Mouse (Mus musculus) retina, embryonic 14.5 days (tissue): ENCODE data around the gene Hhat.
A peak's percentile ranks its signal among the peaks of the same experiment; 100 is the strongest.

Experiments
- DNase-seq: peaks from one replicate; pipeline ENCODE4 v3.0.0-alpha.2; 2015; ENCODE audit warnings: low spot score

Gene Hhat

DNA sequence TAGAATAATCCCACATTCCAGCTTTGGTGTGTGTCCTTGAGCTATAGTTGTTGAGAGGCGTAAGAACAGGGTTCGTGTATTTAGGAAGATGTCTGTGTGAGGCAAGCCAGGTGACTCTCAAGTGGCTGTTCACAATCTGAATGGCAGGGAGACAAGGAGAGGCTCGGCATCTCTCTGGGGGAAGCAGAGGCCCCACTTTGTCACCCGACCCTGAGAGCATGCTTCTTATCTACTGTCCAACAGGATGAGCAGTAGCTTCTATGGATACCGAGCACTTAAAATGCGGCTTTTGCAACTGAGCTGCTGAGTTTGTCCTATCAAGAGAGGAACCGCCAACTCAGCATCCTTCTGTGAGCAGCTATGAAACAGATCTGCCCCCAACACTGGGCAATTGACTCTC is 120.4 kb downstream of the Hhat start:
- DNase-seq: no peak

DNA sequence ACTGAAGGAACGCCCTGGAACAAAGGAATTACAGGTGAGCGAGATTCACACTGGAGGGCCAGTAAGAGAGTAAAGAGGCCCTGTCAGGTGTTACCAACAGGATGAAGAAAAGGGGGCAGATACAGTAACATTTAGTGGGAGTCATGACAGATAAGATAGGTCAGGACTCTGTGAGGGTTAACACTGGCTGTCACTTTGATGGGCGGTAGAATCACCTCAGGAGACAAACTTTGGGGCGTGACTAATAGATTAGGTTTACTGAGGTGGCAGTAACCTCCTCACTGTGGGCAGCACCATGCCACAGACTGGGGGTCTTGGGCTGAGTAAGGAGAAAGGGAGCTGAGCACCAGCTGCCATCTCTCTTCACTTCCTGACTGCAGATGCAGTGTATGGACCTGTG is 121.0 kb downstream of the Hhat start:
- DNase-seq: no peak

DNA sequence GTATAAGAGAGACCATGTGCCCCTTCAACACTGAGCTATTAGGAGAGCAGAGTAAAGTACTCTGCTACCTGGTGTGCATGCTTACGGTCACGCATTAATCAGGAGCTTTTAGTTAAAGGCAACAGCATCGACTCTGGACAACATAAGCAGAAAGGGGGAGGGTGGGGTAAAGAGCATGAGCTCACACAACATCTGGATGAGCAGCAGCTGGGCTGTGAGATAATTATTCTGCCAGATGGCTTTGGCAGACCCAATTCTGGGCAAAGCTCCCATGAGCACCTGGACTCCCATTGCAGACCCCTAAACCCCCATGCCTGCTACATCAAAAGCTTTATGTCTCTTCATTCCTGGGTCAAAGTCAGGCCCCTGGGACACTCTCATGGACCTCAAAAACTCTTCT is 121.8 kb downstream of the Hhat start:
- DNase-seq: no peak

DNA sequence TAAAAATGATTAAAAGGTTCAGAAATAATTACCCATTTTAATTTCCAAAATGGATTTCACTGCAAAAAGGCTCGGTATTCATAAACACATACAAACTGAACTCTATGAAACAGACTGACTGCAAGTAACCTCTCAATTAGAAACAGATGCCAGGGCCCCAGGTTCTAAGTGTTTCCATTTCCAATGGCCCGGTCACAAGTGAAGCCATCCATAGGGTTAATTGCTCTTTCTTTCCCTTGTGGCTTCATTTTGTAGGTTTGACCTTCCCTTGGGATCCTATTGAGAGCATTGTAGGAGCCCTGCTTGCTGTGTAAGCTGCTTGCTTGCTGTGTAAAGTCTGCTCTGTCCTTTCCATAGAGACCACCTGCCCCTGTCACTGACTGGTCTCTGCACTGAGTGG is 123.7 kb downstream of the Hhat start:
- DNase-seq: no peak

DNA sequence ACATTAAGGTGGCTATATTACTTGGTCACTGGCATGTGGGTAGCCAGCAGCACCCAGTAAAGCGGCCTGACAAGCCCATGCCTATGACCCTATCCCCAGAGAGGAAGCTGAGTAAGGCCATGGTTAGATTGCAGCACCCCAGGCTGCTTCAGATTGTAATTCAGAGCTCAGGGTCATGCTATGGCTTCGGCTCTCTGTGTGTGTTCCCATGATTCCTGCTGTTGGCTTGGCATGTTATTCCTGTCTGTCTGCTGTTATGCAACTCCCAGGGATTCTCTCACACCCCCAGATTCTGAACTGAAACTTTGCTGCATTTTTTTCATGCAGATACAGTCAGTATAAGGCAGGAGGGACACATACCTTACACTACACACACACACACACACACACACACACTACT is 128.9 kb downstream of the Hhat start:
- no peak for DNase-seq

DNA sequence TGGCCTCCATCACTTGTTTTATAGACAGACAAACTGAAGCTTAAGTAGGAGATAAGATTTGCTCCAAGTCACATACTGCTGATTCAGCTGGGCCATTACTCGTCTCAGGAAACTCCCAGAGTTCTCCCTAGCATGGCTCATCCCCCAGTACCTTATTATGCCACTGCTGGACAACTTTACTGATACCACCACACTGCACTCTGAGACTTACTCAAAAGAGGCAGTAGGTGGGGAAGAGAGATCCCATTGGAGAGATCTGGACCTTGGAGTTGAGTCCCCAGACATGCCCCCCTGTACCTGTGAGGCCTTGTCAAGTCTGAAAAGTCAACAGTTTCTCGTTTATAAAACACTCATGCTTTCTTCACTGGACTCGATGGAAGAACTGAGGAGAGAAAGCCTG is 131.8 kb downstream of the Hhat start:
- DNase-seq: no peak

DNA sequence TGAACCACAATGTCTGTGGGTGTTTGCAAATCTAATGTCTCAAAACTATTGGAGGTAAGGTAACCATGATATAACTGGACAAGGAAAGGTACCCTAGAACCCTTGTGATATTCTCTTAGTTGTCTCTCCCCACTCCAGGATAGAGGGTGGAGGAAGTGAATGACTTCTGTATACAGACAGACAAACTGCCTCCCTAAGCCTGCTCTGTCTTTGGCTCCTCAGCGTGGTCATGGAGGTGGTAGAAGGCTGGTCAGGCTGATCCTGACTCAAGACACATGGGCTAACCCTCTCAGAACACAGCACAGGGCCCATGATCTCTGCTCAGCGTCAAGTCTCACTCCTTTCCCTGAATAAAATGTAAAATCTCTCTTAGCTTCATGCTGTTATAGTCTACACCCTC is 149.2 kb downstream of the Hhat start:
- no peak for DNase-seq

DNA sequence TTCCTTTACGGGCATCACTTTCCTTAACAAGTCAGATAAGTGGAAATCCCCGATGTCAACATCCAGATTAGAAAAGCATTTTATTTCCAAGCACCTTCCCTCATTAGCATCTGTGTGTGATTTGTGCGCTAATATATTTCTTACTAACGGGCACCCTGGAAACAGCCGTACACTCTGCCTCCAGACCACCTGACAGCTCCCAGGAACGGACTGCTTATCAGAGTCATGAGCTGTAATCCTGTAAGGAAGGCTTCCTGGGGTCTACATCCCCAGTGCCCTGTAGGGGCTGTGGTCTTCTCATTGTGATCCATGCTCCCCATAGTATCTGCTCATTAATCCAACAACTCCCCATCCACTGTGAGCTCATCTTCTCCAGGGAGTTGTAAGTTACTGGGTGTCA is 157.8 kb downstream of the Hhat start:
- no peak for DNase-seq

DNA sequence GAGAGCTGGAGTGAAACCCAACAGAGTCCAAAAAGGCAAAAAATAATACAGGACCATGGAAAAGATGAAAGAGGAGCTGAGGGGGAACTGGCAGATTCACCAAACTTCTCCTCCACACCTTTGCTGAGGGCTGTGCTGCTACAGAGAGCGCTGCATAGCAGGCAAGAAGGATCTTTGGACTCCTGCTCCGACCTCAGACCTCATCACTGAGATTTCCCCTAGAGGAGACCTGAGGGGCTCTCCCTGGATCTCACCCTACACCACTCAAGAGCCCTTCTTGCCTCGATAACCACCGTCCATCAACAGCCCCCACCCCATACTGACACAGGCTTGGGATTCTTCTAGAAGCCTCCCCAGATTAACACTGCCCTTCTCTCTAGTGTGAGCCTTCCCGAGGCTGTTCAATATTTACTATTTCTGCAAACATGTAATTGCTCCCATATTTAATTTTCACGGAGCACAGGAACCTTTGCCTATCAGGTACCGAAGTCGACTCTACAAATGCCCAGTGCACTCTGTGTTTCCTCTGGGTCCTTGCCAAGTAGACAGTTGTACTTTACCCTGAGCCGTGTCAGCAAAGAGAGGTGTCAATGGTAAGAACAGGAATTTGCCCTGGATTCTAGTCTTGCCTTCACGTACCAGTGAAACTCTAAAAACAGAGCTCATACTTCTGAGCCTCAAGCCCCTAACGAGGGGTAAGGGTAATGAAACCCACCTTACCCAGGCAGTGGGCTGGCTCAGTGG is 158.9 kb downstream of the Hhat start:
- DNase-seq: no peak

DNA sequence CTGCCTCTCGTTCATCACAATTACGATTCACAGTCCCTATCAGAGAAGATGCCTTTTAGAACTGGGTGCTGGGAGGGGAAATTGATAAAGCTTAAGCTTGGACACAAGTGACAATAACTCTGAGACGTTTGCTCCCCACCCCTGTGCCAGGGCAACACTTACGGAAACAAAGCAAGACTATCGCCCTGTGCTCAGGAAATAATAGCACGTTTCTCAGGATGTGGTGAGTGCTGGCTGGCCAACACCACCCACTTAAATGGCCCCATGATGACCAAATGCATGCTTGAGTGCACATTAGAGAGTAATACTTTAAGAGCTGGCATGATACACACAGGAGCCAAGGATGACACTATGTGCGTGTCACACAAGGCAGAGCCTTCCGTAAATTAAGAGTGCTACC is 164.1 kb downstream of the Hhat start:
- no peak for DNase-seq

DNA sequence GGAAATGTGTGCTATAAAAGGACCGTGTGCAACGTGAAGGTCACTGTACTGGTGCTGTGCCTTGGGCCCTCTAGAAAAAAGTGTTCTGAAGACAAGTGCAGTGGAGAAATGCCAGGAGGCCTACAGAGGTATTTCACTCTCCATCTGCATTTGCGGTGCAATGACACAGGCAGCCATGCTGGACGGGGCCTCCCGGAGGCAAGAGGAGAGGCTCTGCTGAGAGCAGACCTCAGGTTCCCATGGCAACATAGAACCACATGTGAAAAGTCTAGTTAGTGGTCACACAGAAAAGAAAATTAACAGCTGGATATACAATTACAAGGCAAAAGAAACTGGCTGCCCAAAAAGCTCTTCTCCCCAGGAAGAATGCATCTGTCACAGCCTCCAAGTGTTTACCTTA is 166.6 kb downstream of the Hhat start:
- no peak for DNase-seq

DNA sequence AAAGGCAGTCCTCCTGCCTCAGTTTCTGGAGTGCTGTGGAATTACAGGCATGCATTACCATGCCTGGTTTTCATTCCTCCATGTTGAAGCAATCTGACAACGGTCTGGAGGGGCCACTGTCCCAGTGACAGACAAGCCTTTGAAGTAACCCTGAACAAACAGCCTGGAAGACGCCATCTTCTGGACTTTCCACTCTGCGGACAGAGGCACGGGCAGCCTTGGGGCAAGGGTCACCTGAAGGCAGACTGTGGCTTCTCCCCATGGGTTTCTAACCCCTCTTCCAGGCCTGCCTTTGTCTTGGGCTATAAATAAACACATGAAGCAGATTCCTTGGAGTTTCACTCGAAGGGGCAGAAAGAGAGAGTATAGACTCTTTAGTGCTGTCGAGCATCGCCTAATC is 167.5 kb downstream of the Hhat start:
- no peak for DNase-seq

DNA sequence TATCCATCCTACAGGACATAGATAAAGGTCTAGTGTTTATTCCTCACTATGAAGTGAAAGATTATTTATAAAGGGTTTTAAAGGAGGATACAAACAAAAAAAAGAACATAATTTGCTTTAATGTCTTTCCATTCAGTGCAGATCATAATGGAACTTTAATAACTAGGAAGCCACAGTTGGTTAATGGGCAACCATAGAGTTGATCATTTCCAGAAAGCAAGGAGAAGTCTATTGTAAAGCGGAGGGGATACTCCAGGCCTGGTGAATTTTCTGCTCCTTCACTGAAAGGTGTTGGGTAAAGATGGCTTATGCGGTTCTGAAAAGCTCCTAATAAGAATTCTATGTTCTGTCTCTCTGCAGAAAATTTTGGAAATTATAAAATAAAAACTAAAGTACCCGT is 169.8 kb downstream of the Hhat start:
- DNase-seq: no peak

DNA sequence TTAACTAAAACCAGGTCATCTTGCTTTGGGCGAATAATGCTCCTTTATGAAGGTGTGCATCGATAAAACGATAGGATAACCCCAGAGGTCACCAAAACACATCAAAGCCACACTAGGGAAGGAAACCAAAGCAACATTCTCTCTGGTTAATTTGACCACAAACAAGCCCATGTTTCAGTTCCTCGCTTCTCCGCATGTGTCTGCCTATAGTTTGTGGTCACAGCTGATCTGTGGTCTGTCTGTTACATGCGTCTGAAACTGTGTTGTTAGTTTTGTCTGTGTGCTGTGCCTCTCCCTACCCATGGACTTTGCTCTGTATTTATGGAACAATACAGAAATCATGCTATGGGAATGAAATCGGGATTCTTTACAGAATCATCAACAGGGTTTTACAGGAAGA is 171.3 kb downstream of the Hhat start:
- no peak for DNase-seq

DNA sequence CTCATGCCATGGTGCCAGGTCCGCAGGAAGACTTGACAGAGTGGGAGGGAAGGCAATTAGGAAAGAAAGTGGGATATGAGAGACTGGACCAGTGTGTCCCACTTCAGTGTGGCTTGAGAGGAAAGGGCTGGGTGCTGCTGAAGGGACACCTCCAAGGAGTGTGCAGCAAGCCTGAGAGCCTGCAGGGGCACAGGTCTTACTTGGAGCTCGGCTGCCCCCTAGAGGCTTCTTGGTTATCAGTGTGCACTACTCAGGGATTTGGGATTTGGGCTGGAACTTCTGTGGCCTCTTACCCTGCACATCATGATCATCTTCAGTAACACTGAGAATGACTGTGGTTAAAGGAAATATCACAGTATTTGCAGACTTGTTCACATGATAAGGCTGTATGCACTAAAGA is 172.6 kb downstream of the Hhat start:
- DNase-seq: peak; percentile 90

DNA sequence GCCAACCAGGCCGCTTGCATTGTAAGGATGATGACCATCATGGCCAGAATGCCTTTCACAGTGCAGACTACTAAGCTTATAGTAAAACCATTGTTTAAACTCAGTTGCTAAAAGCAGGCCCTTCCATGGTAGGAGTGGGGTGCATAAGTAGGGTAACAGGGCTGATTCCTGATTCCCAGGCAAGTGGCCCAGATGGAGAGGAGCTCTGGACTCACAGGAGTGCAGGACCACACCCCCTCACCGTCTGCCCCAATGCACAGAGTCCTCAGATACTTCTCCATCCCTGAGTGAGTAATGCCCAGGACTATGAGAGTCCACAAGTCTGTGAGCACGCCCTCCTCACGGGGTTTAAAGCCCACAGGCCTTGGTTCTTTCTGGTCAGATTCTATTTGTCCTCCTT is 175.6 kb downstream of the Hhat start:
- DNase-seq: no peak

DNA sequence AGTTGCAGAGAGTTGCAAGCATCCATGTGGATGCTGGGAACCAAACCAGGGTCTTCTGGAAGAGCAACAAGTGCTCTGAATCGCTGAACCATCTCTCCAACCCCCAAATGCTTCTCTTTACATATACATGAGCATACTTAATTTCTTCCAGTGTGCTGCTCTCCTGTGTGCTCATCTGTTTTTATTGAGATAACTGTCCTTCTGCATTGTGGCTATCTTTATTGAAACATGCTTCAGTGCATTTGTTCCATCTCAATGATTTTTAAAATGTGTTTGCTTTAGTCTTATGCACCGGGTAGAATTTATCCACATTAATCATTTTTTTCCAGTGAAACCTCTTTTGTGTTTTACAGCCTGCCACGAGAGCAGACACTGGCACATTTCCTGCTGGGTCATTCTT is 177.5 kb downstream of the Hhat start:
- no peak for DNase-seq

DNA sequence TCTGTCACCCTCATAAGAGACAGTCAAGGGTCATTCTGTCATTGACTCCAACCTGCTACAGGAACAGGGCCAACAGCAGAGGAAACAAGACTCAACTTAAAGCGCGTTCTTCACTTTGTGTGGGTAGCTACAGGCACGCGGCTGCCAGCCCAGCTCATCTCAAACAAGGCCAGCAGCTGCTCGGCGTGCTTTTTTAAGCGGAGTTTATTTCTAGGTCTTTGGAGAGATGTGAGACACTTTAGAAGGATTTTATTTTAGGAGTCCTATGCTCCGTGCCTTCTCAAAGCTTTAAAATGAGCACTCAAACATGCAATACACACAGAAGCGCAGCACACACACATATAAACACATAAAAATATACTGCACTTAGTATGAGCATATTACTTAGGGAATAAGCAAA is 183.6 kb downstream of the Hhat start:
- no peak for DNase-seq

DNA sequence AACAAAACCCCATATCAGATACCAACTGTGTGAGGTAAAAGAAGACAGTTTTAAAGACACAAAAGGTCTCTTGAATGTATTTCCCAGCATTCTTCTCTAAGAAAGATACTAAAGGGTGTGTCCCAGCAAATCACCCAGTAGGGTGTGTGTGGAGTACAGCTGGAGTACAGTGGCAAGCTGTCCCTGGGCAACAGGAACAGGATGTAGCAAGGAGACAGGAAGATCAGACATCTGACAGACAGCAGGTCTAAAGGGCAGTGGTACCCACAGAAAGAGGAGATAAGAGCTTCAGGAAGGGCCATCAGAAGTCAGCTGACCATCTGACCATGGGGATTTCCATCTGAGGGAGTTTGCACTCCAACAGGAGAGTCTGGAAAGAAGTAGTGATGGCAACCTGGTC is 185.7 kb downstream of the Hhat start:
- DNase-seq: no peak

DNA sequence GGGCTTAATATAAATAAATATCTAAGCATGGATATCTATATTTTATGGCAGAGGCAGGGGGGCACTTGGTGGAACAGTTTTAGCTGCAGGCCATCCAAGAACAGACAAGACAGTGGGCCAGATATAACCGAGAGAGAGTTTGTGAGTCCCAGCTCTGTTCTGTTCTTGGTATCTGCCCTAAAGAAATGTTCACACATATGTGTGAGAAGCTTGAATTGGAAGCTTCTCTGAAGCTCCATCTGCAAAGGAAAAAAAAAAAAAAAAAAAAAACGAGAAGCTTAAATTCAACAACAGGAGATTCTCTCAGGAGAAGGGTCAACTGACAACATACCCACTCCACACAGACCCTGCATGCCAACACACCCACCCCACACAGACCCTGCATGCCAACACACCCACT is 188.1 kb downstream of the Hhat start:
- no peak for DNase-seq

DNA sequence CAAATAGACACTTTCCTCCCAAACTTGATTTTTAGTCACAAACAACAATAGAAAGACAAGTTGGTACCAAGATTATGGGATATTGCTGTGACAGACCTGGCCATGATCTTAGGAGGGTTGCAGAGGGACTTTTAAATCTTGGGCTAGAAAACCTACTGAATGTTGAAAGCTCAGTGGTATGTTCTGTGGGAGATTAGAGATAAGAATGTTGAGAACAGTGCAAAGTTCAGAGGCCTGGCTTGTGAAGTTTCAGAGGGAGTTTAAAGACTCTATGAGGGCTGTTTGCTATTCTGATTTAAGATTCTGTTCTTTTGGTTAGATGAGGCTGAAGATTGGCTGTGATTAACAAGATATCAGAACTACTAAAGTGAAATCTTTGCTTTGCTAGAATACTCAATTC is 206.3 kb downstream of the Hhat start:
- DNase-seq: no peak

DNA sequence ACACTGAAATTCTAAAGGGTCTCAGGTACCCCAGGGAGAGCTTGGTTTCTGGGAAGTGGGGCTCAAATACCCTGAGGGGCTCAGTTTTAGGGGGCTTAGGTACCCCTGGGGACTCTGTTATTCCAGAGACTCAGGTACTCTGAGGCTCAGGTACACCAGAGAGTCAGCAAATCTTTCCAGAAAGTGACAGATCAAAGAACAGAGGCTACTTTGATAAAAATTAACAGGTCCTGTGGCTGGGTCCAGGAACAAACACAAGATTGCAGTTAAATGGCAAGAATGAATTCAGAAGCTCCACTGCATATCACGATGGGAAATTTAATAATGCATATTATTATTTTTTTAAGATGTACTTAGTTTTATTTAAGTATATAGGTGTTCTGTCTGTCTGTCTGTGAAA is 211.7 kb downstream of the Hhat start:
- no peak for DNase-seq

DNA sequence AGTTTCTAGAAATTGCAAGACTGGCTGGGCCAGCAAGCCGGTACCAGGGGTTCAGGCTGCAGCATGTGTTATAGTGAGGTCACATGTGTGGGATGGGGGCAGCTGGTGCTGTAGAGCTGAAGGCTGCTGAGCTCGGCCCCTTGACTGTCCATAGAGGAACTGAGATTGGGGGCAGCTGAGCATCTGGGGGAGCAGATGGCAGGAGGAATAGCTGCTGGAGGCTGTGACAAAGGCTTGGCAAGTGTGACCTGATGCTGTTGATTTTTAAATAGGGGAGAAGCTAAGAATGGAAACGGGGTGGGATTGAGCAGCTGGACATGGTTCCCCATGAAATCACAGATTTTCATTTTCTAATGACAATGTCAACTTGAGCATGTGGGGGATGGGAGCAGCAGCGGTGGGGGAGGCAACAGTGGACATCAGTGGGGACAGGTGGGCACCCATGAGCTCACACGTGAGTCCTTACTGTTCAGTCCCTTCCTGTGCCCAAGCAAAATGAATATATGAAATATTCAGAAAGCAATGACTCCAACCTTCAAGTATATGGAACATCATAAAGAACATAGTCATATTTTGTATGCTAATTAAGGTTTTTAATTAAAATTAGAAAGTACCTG is 212.9 kb downstream of the Hhat start:
- DNase-seq: peak; percentile 48

DNA sequence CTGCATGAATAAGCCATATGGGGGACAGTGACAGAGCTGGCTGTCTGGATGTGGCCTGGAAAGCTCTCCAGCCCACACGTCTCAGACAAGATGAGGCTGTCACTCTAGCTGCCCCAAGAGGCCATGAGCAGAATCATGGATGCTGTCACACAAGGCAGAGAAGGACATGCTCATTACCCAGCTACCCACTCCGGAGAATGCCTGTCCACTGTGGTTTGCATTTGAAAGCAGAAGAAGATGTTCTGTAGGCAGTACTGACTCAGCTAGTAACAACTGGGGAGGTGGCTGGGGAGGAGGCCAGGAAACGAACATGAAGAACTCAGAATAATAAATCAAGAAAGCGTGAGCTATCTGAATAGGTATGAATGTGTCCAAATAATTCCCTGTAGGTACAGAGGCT is 215.5 kb downstream of the Hhat start:
- DNase-seq: no peak
